Mouse (Mus musculus): ENCODE data around the gene Whrn.

Gene Whrn

DNA sequence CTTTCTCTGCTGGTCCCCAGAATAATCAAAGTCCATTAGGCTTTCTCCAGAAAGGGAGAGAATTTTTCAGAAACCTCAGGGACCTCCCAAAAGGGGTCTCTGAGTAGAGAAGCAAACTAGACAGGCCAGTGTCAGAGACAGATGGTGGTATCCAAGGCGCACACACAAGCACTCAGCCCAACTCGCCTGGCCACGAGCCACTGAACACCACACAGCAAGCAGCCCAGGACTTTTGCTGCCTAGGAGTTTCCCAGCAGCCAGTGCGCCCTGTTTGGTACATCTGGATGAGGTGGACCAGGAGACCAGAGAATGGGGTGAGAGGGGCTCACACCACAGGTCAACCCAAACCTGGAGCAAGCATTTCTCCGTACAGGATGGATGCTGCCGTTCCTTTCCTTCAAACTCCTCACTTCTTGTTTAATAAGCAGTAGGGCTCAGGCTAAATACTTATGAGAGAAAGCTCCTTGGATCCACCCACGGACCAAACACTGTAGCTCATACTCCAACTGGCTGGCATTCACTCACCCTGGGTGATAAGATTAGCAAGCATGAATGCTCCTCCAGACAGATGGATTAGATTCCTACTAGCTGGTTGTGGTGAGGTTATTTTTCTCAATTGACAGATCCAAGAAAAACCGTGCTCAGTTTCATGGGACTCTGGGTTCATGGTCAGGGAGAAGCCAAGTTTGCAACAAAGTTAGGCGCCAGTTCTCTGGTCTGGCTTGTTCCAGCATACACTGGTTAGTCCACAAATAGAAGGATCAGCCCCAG, 2.3 kb downstream of the Whrn start:
- no peak for DNase-seq (ENCODE audit: low spot score)

DNA sequence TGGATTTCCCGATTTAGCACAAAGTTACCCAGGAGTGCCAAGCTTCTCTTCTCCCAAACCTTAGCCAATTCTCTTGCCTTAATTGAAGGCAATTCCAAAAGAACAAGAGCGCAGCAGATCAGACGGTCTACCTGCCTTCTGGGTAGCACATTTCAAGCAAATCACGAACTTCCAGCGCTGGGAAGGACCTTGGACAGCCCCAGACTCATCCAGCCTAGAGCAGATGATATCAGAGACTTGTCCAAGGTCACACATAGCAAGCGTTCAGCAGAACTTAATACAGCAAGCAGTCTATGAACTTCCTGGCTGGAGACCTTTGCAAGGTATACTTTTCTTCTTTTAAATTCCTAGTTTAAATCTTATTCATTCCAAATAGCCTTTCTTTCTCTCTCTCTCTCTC, 4.3 kb downstream of the Whrn start:
- no peak for DNase-seq (ENCODE audit: low spot score)

DNA sequence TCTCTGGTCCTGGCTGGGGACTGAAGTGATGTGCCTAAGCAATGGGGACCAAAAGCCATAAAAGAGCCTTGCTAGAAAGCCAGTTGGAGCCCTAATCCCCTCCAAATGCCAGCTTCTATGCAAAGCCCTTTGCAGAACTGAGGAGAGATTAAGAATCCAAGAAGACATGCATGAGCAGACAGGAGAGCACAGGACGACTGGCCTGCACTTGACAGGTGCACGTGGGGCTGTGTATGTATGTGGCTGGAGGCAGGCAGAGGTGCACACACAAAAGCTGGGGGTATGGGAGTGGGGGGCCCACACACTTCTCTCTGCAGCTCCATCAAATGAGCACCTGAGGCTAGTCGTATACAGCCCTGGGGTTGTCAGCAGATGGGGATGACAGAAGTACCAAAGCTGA, 5.6 kb downstream of the Whrn start:
- no peak for DNase-seq (ENCODE audit: low spot score)

DNA sequence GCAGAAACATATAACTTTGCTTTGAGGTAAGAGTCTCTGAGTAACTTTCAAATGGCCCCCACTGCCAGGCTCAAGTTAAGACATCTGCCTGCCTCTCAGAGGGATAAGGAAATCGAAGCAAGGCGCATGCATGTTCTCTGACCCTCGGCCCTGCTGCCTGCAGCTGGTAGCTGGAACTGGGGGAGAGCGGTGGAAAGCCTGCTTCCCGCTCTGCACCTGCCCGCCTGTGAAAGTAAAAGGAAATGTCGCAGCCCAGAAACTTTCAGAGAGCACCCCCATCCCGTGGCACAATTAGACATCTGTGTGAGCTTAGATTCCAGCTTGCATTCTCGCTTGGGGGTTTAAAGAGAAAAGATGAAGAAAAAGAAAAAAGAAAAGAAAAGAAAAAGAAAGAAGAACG, 6.1 kb downstream of the Whrn start:
- DNase-seq (ENCODE audit: low spot score), result no peak

DNA sequence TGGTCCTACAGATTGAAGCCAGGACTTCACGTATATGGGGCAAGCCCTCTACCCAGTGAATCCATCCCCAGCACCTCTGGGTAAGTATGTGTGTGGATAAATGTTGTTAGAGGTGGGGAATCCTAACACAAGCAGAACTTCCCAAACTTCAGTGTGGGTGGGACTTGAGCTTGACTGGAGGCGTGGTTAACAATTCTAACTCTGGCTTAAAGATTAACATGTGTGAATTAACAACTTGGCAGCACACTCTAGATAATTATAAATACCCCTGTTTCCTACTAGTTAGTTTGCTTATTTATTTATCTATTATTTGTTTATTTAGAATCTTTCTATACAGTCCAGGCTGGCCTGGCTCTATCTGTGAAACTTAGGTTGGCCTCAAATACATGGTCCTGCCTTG, 7.9 kb downstream of the Whrn start:
- DNase-seq (ENCODE audit: low spot score), result no peak

DNA sequence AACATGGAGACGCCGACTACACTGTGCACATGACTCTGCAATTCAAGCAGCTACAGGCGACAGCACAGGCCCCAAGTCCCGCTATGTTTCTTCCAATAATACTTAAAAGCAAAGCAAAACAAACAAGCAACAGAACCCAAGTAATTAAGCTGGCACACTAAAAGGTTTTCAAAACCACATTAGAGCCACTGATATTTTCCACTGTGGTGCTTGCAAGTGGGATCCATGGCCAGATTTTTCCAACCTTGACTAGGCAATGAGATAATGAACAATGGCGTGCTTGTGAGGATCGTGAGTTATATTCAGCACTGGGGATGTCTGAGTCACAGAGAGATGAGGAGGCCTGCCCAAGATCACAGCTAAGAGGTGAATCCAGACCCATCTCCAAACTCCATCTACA, 8.5 kb downstream of the Whrn start:
- DNase-seq (ENCODE audit: low spot score), result no peak

DNA sequence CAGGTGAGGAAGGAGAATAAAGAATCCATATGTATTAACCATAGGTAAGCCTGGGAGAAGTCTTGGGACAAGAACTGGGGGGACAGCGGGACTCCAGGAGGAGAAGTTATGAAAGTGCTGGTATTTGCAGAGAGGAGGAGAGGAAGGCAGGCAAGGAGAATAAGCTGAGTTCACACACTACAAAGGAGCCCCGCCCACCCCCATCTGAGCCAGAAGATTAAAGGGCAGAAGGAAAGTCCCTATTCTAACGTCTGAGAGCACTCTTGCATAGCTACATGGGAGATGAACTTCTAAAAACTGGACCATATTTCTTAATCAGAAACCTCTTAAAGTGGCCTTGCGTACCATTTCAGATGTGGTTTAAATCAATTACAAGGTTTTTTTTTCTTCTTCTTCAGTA, 9.3 kb downstream of the Whrn start:
- no peak for DNase-seq (ENCODE audit: low spot score)

DNA sequence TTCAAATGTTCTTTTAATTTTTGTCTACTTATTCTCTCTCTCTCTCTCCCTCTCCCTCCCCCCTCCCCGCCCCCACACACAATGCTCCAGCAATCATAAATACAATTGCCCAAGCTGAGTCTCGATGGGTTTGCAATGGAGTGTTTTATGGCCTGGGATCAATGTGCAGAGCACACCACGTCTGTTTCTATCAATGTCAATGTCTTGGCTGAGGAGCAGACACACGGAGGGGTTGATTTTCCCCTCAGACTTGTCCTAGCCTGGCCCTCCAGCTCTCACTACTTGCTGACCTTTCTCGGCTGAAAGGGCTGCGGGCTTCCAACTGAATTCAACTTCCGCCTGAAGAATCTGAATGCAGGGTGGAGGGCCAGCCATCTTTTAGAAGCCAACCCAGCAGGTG, 12.1 kb downstream of the Whrn start:
- DNase-seq (ENCODE audit: low spot score), result no peak

DNA sequence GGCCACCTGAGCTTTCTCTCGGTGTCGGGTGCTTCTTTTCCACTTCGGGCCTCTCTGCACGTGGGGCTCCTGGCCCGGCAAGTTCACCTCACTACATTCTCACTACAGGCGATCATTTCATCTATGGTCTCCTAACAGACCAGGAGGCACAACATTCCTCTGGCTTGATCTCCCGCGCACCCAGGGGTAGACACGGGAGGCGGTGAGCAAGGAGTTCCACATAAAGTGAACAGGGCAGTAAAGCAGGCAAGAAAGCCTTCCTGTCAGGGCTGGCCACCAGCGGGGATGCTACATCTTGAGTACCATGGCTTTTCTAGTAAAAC, 15.0 kb downstream of the Whrn start:
- no peak for DNase-seq (ENCODE audit: low spot score)

DNA sequence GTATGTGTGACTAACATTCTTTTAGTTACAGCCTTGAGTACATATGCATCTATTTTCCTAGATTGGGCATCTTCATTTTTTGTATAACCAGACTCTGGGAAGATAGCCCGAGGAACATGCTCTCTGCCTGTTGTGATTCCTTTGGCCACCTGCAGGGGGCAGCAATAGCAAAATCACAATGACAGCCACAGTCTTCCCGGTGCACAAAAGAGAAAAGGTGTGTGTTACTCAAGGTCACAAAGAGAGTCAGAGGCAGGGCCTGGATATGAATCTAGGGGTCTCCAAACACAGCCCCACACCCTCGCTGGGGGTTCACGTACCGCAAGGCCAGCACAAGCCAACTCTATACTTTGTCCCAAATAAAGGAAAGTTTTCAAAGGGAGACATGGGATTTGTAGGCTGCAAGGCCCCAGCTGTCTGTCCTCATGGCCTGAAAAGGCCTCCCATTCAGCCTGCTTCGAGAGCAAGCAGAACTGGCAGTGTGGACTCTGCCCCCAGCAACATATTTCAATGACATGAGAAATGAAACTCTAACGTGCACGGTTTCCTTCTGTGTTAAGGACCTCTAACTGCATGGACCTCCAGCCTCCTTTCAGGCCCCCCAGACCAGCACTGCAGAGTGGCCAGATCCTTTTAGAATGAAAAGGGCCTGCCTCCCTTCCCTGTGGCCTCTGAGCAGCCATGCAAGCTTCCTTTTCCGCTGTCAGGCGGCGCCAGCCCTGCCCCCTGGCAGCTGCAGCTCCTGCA, 15.5 kb downstream of the Whrn start:
- peak; percentile 40 for DNase-seq (ENCODE audit: low spot score)

DNA sequence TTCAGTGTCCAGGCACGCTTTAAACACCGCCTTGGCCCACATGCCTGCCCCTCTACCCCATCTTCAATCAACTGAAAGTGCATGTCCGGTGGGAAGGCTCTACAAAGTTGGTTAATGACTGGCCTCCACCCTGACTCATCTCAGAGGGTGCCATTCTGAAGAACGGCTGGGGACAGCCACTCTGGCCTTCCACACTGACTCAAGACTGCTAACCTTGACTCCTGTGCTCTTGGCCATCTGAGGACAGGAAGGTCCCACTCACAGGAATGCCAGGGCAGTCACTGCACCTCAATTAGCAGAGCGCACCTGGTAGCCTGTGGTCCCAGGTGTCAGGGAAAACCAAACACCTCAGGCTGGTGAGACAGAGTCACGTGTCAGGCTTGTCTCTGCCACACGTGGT, 17.8 kb downstream of the Whrn start:
- DNase-seq (ENCODE audit: low spot score), result no peak

DNA sequence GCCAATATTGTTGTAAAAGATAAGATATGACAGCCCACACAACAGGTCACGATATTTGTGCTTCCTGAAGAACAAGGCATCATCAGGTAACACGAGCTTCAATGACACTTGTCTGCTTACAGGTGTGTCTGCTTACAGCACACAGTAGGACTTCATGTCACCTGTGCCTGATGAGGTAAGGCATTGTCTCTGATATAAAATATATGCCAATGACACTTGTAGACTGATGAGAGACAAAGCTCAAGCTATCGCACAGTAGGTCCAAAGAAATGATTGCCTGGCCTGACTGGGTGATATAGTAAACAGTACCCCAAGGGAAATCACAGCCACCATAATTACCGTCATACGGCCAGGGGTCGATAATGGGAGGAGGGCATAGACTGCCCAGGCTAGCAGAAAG, 18.9 kb downstream of the Whrn start:
- no peak for DNase-seq (ENCODE audit: low spot score)

DNA sequence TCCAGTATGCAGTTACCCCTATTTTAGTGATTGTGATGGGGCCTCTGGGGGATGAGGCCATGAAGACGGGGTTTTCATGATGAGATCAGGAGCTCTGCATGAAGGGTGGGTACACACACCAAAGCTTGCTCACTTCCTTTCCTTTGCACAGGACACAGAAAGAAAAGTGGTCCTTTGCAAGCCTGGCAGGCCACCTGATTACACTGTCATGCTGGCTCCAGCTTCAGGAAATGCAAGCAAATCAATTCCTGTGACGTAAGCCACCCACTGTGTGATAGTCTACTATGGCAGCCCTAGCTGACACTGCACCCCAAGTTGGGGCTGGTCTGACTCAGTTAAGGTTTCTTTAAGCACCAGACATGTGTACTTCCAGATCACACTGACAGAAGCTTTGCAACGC, 20.6 kb downstream of the Whrn start:
- no peak for DNase-seq (ENCODE audit: low spot score)

DNA sequence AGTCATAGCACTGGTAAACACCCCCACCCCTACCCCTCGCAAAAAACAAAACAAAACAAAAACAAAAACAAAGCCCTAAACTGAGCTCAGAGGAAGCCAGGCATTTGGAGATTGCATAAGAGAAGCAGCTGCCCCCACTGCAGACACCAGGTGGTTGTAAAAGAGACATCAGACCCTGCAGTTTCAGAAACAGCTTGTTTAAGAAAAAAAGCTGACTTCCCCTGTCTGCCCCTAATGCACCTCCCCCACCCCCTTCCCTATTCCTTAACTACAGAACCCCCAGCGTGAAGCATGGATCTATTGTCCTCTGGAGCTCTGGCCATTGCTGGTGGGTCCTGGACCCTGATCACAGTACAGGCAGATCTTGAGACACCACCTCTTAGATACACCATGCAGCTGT, 21.4 kb downstream of the Whrn start:
- DNase-seq (ENCODE audit: low spot score), result no peak

DNA sequence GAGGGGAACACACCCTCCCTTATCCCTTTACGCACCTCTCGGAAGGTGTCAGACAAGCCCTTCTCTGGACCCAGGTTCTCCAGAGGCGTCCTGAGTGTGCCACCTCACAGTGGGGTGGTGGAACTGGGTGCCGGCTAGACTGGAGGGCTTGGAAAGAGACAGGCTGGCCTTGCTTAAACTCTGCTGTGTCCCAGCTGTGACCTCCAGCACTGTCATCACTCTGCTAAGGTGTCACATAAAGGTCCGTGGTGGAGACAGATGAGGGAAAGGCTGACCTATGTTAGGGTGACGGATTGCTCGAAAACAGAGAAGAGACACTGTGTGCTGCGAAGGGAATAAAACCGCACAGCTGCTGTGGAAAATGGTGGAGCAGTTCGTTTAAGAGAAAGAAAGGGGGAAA, 28.5 kb downstream of the Whrn start:
- DNase-seq (ENCODE audit: low spot score), result no peak

DNA sequence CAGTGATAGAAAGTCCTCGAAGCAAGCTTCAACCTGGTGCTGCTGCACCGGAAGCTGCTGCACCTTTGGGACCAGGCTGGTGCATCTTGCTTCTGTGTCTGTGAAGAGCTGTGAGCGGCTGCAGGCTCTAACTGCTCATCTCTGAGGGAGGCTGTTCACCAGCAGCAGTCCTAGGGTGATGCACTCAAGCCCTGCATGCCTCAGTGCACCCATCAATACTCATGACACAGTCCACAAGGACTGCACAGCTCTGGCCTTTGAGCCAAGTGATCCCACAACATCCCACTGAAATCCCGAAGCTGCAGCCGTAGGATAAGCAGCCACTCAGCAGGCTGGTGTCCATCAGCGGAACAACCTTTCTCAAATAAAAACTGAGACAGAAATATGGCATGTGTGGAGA, 29.6 kb downstream of the Whrn start:
- no peak for DNase-seq (ENCODE audit: low spot score)

DNA sequence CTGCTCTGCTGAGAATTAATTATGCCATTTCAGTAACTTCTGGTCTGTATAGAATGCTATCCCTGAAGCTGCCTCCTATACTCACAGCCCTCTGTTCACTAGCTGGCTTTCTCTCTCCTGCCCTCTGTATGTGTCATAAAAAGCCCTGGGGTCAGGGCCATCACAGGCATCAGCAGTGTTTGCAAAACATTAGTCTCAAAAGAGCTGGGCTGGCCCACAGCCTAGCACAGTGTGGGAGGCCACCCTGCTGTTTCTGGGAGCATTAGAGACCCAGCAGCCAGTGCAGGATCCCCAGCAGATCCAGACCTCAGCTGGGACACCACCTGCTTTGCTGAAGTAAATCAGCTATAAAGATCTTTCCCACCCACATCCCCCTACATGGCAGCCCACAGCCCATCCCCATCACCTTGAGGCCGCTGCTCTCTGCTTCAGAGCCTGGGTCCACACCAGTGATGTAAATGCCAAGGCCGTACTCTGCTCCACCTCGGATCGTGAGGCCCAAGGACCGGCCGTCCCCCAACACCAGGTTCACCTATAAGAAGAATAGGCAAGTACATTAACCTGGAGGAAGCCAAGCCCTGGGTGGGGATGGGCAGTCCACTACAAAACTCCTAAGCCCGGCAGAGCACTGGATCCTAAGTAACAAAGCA, 34.8 kb downstream of the Whrn start:
- DNase-seq (ENCODE audit: low spot score), result no peak

DNA sequence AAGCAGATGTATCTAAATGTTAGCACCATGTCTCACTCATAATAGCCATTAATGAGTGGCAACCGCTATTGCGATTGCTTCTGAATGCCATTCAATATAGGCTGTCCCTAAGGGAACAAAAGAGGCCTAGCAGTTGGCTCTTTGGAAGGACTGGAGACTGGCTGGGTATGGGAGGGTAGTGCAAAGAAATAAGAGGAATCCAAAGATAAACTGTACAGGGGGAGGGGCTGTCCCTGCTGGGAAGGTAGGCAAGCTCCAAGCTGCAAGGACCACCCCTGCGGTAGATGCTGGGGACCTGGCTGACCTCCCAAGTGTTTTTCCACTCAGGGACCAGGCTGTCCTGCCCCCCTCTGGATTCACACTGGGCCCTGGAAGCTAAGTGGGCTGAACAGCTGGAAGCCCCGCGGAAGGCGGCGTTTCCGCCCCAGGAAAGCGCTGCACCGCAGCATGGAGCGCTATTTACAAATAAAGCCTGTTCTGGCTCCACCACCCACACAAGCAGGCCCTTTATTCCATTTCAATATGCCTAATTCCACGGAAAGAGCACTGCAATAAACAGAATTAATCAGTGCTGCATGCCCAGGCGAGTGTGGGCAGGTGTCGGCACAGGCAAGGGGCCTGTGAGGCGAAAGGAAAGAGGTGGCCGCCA, 36.5 kb downstream of the Whrn start:
- DNase-seq (ENCODE audit: low spot score), result no peak

DNA sequence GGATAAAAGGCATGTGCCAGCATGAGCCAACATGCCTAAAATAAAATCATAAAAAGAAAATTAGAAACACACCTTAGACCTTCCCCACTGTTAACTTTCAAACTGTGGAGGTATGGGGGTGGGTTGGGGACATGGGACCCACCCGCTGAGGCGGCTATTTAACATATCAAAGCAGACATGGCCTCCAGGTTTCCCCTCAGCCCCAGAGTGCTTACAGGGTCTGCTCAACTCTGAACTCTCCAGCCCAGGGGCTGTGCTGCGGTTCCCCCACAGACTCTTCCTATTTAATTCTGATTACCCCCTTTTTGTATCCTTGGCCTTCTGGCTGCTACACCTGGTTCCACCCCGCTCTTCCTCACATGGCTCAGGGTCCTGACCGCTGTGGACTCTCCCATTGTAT, 39.2 kb downstream of the Whrn start:
- DNase-seq (ENCODE audit: low spot score), result no peak

DNA sequence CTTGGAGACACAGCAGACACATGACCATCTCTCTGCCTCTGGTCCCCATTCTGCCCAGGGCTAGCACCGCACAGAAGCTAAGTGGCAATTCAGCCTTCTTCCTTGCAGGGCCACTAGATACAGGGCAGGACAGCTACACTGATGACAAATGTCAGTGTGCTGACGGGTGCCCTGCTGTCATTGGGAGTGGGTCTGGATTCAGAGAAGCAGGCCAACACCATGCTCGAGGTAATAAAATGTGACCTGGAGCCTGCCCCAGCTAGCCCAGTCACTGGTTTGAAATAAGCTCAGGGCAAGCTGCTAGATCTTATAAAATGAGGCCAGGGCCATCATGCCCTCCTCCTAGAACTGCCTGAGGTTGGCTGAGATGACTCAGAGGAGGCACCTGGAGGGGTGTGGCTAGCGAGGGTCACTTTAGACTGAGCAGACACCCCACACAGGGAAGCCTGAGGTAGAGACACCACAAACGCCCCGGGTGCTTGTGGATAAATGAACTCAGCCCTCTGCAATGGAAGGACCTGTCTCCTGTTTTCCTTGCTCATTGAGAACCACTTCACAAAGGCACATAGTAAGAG, 41.8 kb downstream of the Whrn start:
- no peak for DNase-seq (ENCODE audit: low spot score)

DNA sequence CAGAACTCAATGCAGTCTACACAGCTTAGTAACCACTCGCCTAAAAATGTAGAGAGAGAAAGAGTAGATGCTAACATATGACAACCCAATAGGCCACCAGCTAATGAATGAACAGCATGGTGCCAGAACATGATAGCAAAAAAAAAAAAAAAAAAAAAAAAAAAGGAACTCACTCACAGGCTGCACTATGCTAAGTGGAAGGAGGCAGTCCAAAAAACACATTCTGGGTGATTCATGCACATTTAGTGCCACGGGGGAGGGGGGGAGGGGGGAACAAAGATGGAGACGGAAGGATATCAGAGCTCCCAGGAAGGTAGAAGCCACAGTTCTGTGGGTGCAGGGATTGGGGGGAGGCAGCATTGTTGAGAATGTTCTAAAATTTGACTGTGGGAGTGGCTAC, 43.2 kb downstream of the Whrn start:
- DNase-seq (ENCODE audit: low spot score), result no peak

DNA sequence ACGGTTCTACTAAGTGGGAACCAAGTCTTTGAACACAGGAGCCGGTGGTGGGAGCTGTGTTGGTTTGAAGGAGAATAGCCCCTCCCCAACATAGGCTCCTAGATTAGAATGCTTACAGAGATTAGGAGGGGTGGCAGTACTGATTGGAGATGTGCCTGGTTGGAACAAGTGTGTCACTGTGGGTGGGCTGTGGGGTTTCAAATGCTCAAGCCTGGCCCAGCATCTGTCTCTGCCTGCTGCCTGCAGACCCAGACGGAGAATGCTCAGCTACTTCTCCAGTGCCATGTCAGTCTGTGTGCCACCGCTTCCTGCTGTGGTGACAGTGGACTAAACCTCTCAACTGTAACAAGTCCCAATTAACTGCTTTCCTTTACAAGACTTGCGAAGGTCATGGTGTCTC, 45.2 kb downstream of the Whrn start:
- no peak for DNase-seq (ENCODE audit: low spot score)
